Mouse (Mus musculus): ENCODE measurements around the gene Ddx19a.
"Not testable (repeated sequence)": the region's sequence is repeated elsewhere in the genome, so short reads cannot be mapped to it uniquely, and the experiment has no call there.

Ddx19a gene

GRCm38 (mm10) chr8:110969910-110970770 is 27.5 kb downstream of the Ddx19a start:
- DNase-seq (ENCODE audit: low read depth, low spot score), result peak; percentile 72

DNA sequence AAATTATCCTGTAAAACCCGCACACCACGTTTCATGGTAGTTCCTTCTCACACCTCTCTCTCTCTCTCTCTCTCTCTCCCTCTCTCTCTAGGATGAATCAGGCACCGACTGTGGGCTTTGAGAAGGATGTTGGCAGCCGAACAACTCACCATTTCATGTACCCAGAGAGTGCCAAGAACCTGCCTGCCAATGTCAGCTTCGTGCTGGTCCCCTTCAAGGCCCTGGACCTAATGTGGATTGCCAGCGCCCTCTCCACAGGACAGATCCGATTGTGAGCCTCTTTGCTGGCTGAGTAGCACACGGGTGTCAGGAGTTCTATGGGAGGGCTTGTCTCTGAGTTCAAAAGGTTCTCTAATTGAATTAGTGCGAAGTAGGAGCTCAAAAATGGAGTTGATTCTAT is 30.3 kb downstream of the Ddx19a start:
- no peak for DNase-seq (ENCODE audit: low read depth, low spot score)

- DNase-seq (ENCODE audit: low read depth, low spot score), result no peak
These were observed 31.0 kb downstream of the Ddx19a start for GRCm38 (mm10) chr8:110966586-110966985.

- no peak for DNase-seq (ENCODE audit: low read depth, low spot score)
These were observed 32.0 kb downstream of the Ddx19a start for GRCm38 (mm10) chr8:110965594-110965993.

- DNase-seq (ENCODE audit: low read depth, low spot score), result no peak
These were observed 32.9 kb downstream of the Ddx19a start for GRCm38 (mm10) chr8:110964666-110965065.

DNA sequence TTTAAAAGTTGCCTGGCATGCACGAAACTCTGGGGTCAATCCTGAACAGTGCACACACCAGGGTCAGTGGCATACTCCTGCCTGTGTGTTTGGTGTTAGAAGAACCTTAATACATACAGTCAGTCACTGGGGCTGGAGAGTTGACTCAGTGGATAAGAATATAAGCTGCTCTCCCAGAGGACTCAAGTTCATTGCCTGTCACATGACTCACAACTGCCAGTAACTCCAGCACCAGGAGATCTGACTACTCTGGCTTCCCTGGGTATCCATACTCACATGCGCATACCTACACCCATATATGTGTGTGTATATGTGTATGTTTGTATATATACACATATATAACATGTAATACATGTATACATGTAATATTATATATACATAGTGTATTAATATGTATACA is 34.5 kb downstream of the Ddx19a start:
- DNase-seq (ENCODE audit: low read depth, low spot score), result no peak

DNA sequence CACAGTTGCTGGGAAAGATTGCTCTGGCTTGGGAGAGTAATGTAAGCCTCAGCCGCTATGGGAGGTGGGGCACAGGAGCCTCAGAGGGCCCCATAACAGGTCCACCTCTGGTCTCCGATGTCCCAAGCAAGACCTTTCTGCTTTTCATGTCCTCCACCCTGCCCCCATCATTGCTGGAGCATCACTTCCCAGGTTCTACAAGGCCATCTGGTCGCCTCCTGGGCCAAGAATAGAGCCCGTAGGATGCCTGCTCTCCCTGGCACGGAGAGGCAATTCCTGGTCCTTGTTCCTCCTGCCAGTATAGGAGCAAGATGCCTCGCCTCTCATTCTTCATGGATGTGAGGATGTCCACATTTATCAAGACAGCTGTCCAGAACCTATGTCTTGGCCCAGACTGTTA is 37.7 kb downstream of the Ddx19a start:
- no peak for DNase-seq (ENCODE audit: low read depth, low spot score)

- no peak for DNase-seq (ENCODE audit: low read depth, low spot score)
These were observed 38.4 kb downstream of the Ddx19a start for GRCm38 (mm10) chr8:110959071-110959780.

- DNase-seq (ENCODE audit: low read depth, low spot score), result not testable (repeated sequence)
These were observed 39.0 kb downstream of the Ddx19a start for GRCm38 (mm10) chr8:110958553-110958952.

GRCm38 (mm10) chr8:110958135-110958534 is 39.5 kb downstream of the Ddx19a start:
- no peak for DNase-seq (ENCODE audit: low read depth, low spot score)

DNA sequence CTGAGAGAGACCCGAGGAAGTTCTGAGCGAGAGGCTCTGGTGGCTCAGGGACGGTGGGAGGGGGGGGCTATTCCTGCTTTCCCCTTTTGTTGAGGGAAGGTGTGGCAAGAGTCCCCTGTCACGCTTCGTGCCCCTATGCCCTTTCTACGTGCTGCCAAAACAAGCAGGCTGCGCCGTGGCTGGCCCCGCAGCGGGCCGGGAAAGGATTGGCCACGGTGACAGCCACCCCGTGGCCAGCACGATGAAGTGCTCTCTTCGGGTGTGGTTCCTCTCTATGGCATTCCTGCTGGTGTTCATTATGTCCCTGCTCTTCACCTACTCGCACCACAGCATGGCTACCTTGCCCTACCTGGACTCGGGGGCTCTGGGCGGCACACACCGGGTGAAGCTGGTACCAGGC is 40.1 kb downstream of the Ddx19a start:
- no peak for DNase-seq (ENCODE audit: low read depth, low spot score)

- no peak for DNase-seq (ENCODE audit: low read depth, low spot score)
These were observed 40.8 kb downstream of the Ddx19a start for GRCm38 (mm10) chr8:110956619-110957450.

DNA sequence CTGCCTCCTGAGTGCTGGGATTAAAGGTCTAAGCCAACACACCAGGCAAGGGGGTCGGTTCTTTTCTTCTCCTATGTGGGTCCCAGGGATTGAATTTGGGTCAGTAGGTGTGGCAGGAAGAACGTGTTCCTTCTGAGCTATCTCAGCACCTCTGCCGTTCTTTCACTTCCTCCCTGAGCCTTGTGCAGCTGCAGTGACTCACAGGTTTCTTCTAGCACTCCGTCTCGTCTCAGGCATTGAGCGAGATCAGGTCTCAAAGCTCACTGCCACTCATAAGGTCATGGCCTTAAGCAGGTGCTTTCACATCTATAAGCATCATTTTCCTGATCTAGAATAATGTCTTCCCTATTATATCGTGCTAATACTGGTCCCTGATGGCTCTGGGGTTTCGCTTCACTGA is 42.8 kb downstream of the Ddx19a start:
- DNase-seq (ENCODE audit: low read depth, low spot score), result no peak

GRCm38 (mm10) chr8:110950065-110950484 is 47.5 kb downstream of the Ddx19a start:
- no peak for DNase-seq (ENCODE audit: low read depth, low spot score)

DNA sequence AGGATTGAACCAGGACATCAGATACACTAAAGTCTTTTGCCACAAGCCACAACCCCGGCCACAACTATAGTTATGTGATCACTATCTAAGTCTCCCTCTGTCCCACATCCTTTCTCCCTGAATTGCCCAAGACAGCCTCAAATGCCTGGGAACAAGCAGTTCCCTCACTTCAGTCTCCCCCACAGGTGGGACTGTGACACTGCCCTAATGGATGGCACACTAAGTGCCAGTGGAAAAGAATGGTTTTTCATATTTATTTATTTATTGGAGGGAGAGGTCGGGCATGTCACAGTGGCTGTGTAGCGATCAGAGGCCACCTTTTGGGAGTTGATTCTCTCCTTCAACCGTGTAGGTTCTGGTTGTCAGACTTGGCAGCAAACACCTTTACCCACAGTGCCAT is 51.9 kb downstream of the Ddx19a start:
- DNase-seq (ENCODE audit: low read depth, low spot score), result no peak

GRCm38 (mm10) chr8:110944276-110944876 is 53.2 kb downstream of the Ddx19a start:
- no peak for DNase-seq (ENCODE audit: low read depth, low spot score)

GRCm38 (mm10) chr8:110941453-110941948 is 56.1 kb downstream of the Ddx19a start:
- DNase-seq (ENCODE audit: low read depth, low spot score), result no peak

- DNase-seq (ENCODE audit: low read depth, low spot score), result no peak
These were observed 56.7 kb downstream of the Ddx19a start for GRCm38 (mm10) chr8:110940682-110941452.

DNA sequence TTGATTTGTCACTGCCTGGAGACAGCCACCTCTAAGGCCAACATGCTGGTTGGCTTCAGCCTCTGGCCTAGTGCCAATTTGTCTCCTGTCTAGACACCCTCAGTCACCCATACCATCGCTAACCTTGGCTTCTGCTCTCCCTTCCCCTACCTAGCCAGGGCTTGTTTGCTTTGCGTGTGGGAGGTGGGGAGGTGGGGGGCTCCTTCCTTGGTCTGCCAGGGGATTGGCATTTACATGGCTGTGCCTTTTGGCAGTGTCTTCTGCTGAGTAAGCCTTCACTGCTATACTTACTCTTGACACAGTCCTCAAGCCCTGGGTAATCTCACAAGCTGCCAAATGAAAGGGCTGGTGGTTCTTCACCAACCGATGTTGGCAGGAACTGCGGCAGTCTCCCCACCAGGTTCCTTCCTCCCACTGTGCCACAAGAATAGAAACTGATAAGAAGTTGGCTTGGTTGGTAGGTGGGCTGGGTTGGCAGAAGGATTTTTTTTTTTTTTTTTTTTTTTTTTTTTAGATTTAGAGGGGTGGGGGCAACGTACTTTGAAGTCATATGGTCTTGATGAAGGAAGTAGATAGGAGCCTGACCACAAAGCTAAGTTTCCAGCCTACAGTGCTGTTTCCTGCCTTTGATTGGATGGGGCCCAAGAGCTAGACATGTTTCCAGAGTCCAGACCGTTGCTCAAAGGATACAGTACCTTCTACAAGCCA is 58.6 kb downstream of the Ddx19a start:
- DNase-seq (ENCODE audit: low read depth, low spot score), result no peak

GRCm38 (mm10) chr8:110936217-110936616 is 61.4 kb downstream of the Ddx19a start:
- no peak for DNase-seq (ENCODE audit: low read depth, low spot score)
